Mouse (Mus musculus): ENCODE measurements at regions not wholly inside any gene's neighbourhood (a gene's known extent, or its start where the extent isn't known, plus 50 kb on each side); places are given as distances from the start of the nearest gene placed in this dataset.

DNA sequence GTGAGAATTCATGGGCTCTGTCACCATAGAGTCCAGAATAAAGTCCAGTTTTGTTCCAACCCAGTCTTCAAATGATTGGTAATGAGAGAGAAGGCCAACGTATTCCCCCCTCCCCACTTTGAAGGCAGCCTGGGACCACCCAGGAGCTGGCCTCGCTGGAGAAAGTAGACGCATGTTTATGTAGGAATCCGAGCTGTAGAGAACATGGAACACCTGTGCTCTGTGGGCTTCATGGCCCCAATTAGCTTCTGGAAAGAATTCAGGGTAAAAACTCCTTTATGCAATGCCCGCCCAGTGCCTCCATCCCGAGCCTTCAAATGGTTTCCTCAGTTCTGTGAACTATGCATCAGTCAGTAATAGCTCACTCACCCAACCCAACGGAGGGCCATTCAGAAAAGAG lies 62.3 kb upstream of the Hmga2 start:
- TF ChIP-seq CTCF (IDR thresholded peaks at IDR 0.05; ENCODE audit: control insufficient read depth, insufficient read depth, insufficient replicate concordance, low read depth, low read length) = no peak
- TF ChIP-seq POLR2A (IDR thresholded peaks at IDR 0.05; ENCODE audit: control insufficient read depth, low read depth, low read length) = no peak

All from testis, adult 2 months (tissue).